17 mouse cellular contexts compared by ENCODE assay signal in genomic region chr4:28783961-28784360, GRCm38 (mm10). TPM values are rescaled to one million over a fixed set of nuclear protein-coding genes. Genes with fewer than 3 reads are reported as not detected.
A peak's percentile ranks its signal among the peaks of the same experiment; 100 is the strongest.
DNase-seq lines count a peak whose midpoint lies in the region; ATAC-seq and TF ChIP-seq lines count a peak whose summit lies in the region.
"Had no signal": no experiment of that assay in that cellular context is flagged by ENCODE, and none has a peak within 500 bp of the region (broad histone marks: within the 10 kb centered on the region; RNA-seq: fewer than 3 reads in every experiment).

No protein-coding gene starts in this region.

- TF ChIP-seq CTCF in liver, postnatal 0 days (IDR thresholded peaks at IDR 0.05; ENCODE audit: low read depth), result no peak

- no peak for TF ChIP-seq EP300 in liver, postnatal 0 days (IDR thresholded peaks at IDR 0.05; ENCODE audit: low read depth)

- H3K4me1 ChIP-seq in liver, postnatal 0 days (ENCODE audit: insufficient read depth), result no peaks in the 10 kb centered on the region
- H3K4me1 ChIP-seq in embryonic facial prominence, embryonic 12.5 days, result no peaks in the 10 kb centered on the region
- H3K4me1 ChIP-seq: heart, embryonic 12.5 days; stomach, embryonic 15.5 days had no signal

- no peak overlapping the region for H3K4me3 ChIP-seq in liver, postnatal 0 days (ENCODE audit: low read depth, low read length)
- no peak overlapping the region for H3K4me3 ChIP-seq in embryonic facial prominence, embryonic 12.5 days
- H3K4me3 ChIP-seq: heart, embryonic 12.5 days; stomach, embryonic 15.5 days had no signal

- H3K36me3 ChIP-seq in liver, postnatal 0 days (replicated peaks; ENCODE audit: insufficient read depth, low read length), result no peaks in the 10 kb centered on the region
- H3K36me3 ChIP-seq in embryonic facial prominence, embryonic 12.5 days, result no peaks in the 10 kb centered on the region
- H3K36me3 ChIP-seq: heart, embryonic 12.5 days; stomach, embryonic 15.5 days had no signal

- H3K4me2 ChIP-seq in liver, postnatal 0 days (ENCODE audit: low read depth, low read length), result no peak overlapping the region
- no peak overlapping the region for H3K4me2 ChIP-seq in embryonic facial prominence, embryonic 12.5 days (replicated peaks)
- H3K4me2 ChIP-seq: heart, embryonic 12.5 days; stomach, embryonic 15.5 days had no signal

- no peaks in the 10 kb centered on the region for H3K9me3 ChIP-seq in liver, postnatal 0 days (ENCODE audit: low read length)
- no peaks in the 10 kb centered on the region for H3K9me3 ChIP-seq in embryonic facial prominence, embryonic 12.5 days
- H3K9me3 ChIP-seq: heart, embryonic 12.5 days; stomach, embryonic 15.5 days had no signal

- ATAC-seq in liver, postnatal 0 days, result no peak
- ATAC-seq in embryonic facial prominence, embryonic 12.5 days (ENCODE audit: insufficient number of reproducible peaks, insufficient read depth, low FRiP score, low TSS enrichment), result peak; percentile 99
- ATAC-seq: Patski had no signal

- H3K27me3 ChIP-seq in liver, postnatal 0 days (ENCODE audit: insufficient read depth, low read length), result no peaks in the 10 kb centered on the region
- H3K27me3 ChIP-seq in embryonic facial prominence, embryonic 12.5 days, result no peaks in the 10 kb centered on the region
- H3K27me3 ChIP-seq: CH12.LX; heart, embryonic 12.5 days; Patski; stomach, embryonic 15.5 days had no signal

- 57% methylated on average over 3 of the region's 3 CpGs for WGBS in liver, postnatal 0 days (ENCODE audit: insufficient replicate concordance)
- 18% methylated on average over 3 of the region's 3 CpGs for WGBS in embryonic facial prominence, embryonic 12.5 days

- DNase-seq in liver, result peak; percentile 3
- DNase-seq in liver, postnatal 0 days, result no peak
- peak; percentile 76 for DNase-seq in embryo, embryonic 10.5 days (ENCODE audit: low spot score)
- peak; percentile 77 for DNase-seq in mesoderm, embryonic 11.5 days (ENCODE audit: low read depth, low spot score)
- DNase-seq in gastrocnemius, postnatal 4 days (ENCODE audit: low spot score in 2 of 2), result no peak
- DNase-seq in urinary bladder, postnatal 14 days (ENCODE audit: low spot score), result no peak
- DNase-seq: cerebellum, postnatal 14 days; gastrocnemius, postnatal 14 days; layer of hippocampus, adult 9-11 months; lung, adult 2 months; thymus, postnatal 25 days had no signal

- no peak overlapping the region for H3K27ac ChIP-seq in liver, postnatal 0 days (ENCODE audit: low read depth)
- peak overlapping the region; percentile 7; the same call in 1 of the 2 replicates for H3K27ac ChIP-seq in embryonic facial prominence, embryonic 12.5 days
- H3K27ac ChIP-seq: kidney, postnatal 0 days; stomach, embryonic 15.5 days had no signal

- H3K9ac ChIP-seq in liver, postnatal 0 days (replicated peaks), result no peak overlapping the region
- H3K9ac ChIP-seq in embryonic facial prominence, embryonic 12.5 days, result no peak overlapping the region
- H3K9ac ChIP-seq: heart, embryonic 12.5 days; stomach, embryonic 15.5 days had no signal

RNA-seq across cellular contexts. Expression of gene Epha7, which starts 29.0 kb away (rescaled TPM):
- 1.1 and 1.2 TPM in 2 replicates for polyA plus RNA-seq in liver, postnatal 0 days (2015; fragmentation: Nextera tagmentation; extraction: Ambion mirVana)
- polyA plus RNA-seq in embryonic facial prominence, embryonic 12.5 days (2016; fragmentation: Nextera tagmentation; extraction: Ambion mirVana), result 75.2 and 76.4 TPM in 2 replicates
- 1 to 10 TPM; 7.0 to 8.6 TPM for total RNA-seq in gastrocnemius, postnatal 4 days (2021)
- total RNA-seq: CH12.LX had no signal

Comparison
In these comparisons a context has a peak if more than half of its experiments do, and no peak if none do; other contexts are left out.
1. DNase-seq: peak in liver (single experiment), embryo, embryonic 10.5 days (single experiment) and mesoderm, embryonic 11.5 days (single experiment); none in liver, postnatal 0 days (single experiment), gastrocnemius, postnatal 4 days (0 of 2) and urinary bladder, postnatal 14 days (single experiment).
2. RNA of gene Epha7, which starts 29.0 kb away (polyA plus RNA-seq): 75.2 to 76.4 TPM in embryonic facial prominence, embryonic 12.5 days; 1.1 to 1.2 TPM in liver, postnatal 0 days; every median in the first group is over 10 times any median in the second.